ENCODE assay signal across 32 mouse cellular contexts in the genomic region with DNA sequence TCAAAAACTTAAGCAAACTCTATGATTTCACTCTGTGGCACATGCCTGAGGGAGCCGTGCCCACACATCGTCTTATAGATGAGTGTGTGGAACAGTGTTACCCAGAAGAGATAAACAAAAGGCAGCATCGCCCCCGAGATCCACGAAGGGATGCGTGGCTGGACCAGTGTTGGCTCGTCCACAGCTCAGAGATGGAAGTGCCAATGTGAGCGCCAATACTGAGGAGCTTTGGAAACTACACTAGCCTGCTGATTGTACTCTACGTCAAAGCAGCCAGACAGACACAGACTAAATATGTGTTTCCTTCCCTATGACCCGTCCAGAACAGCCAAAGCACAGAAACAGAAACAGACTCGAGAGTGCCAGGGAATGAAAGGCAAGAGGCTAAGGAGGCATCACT. TPM values are rescaled to one million over a fixed set of nuclear protein-coding genes. Genes with fewer than 3 reads are reported as not detected.
DNase-seq lines count a peak whose midpoint lies in the region; ATAC-seq lines count a peak whose summit lies in the region.
"Had no signal": no experiment of that assay in that cellular context is flagged by ENCODE, and none has a peak within 500 bp of the region (broad histone marks: within the 10 kb centered on the region; RNA-seq: fewer than 3 reads in every experiment).

No protein-coding gene starts in this region.

- no peak overlapping the region for H3K4me3 ChIP-seq in heart, embryonic 12.5 days
- no peak overlapping the region for H3K4me3 ChIP-seq in lung, embryonic 16.5 days (ENCODE audit: low read length)
- H3K4me3 ChIP-seq in midbrain, embryonic 14.5 days (replicated peaks; ENCODE audit: low read depth, low read length): no peak overlapping the region
- H3K4me3 ChIP-seq: embryonic facial prominence, embryonic 12.5 days; embryonic facial prominence, embryonic 15.5 days; heart, embryonic 15.5 days; hindbrain, embryonic 10.5 days had no signal

- H3K9ac ChIP-seq in heart, embryonic 12.5 days: no peak overlapping the region
- no peak overlapping the region for H3K9ac ChIP-seq in lung, embryonic 16.5 days (ENCODE audit: low read length)
- H3K9ac ChIP-seq in midbrain, embryonic 14.5 days (replicated peaks; ENCODE audit: low read length): no peak overlapping the region
- H3K9ac ChIP-seq: embryonic facial prominence, embryonic 12.5 days; embryonic facial prominence, embryonic 15.5 days; forebrain, postnatal 0 days; heart, embryonic 15.5 days; hindbrain, embryonic 14.5 days had no signal

- H3K4me2 ChIP-seq in heart, embryonic 12.5 days: no peak overlapping the region
- H3K4me2 ChIP-seq in lung, embryonic 16.5 days (ENCODE audit: low read depth, low read length): no peak overlapping the region
- no peak overlapping the region for H3K4me2 ChIP-seq in midbrain, embryonic 14.5 days (ENCODE audit: low read length)
- H3K4me2 ChIP-seq: embryonic facial prominence, embryonic 12.5 days; embryonic facial prominence, embryonic 15.5 days; heart, embryonic 11.5 days; heart, embryonic 15.5 days; hindbrain, embryonic 14.5 days had no signal

- 77% methylated on average over 11 of the region's 11 CpGs for WGBS in heart, embryonic 12.5 days
- 66% methylated on average over 11 of the region's 11 CpGs for WGBS in lung, embryonic 16.5 days
- 88% methylated on average over 11 of the region's 11 CpGs for WGBS in midbrain, embryonic 14.5 days

- no peak overlapping the region for H3K27ac ChIP-seq in heart, embryonic 12.5 days (ENCODE audit: poor library complexity, severe bottlenecking)
- no peak overlapping the region for H3K27ac ChIP-seq in lung, embryonic 16.5 days (ENCODE audit: low read length)
- H3K27ac ChIP-seq in midbrain, embryonic 14.5 days (replicated peaks; ENCODE audit: low read depth, low read length): no peak overlapping the region
- H3K27ac ChIP-seq: embryonic facial prominence, embryonic 12.5 days; embryonic facial prominence, embryonic 15.5 days; heart, embryonic 15.5 days; hindbrain, embryonic 10.5 days; hindbrain, embryonic 14.5 days; hindbrain, postnatal 0 days had no signal

- H3K36me3 ChIP-seq in heart, embryonic 12.5 days: no peaks in the 10 kb centered on the region
- H3K36me3 ChIP-seq in lung, embryonic 16.5 days (ENCODE audit: control insufficient read depth, insufficient read depth, low read length): no peaks in the 10 kb centered on the region
- H3K36me3 ChIP-seq in midbrain, embryonic 14.5 days (ENCODE audit: control insufficient read depth, insufficient read depth, low read length): no peaks in the 10 kb centered on the region
- H3K36me3 ChIP-seq: embryonic facial prominence, embryonic 12.5 days; embryonic facial prominence, embryonic 15.5 days; G1E; heart, embryonic 15.5 days; hindbrain, embryonic 10.5 days had no signal

- H3K9me3 ChIP-seq in heart, embryonic 12.5 days (replicated peaks): no peaks in the 10 kb centered on the region
- no peaks in the 10 kb centered on the region for H3K9me3 ChIP-seq in lung, embryonic 16.5 days (ENCODE audit: control insufficient read depth, low read length)
- H3K9me3 ChIP-seq in midbrain, embryonic 14.5 days (ENCODE audit: control insufficient read depth, low read length): no peaks in the 10 kb centered on the region
- H3K9me3 ChIP-seq: embryonic facial prominence, embryonic 12.5 days; embryonic facial prominence, embryonic 15.5 days; heart, embryonic 15.5 days; hindbrain, embryonic 10.5 days had no signal

- DNase-seq in heart, adult 11 months: peak; percentile 85
- no peak for DNase-seq in lung, postnatal 36 days
- peak; percentile 8 for DNase-seq in right cerebral cortex, adult 18-20 months
- DNase-seq in right cerebral cortex, postnatal 14 days: no peak
- peak; percentile 18 for DNase-seq in lung, postnatal 14 days
- DNase-seq in midbrain, embryonic 14.5 days: no peak
- DNase-seq: adrenal gland, postnatal 10 days; adrenal gland, postnatal 36 days; B cell, adult 2 months; cerebellum, adult 11 months; cerebellum, adult 2 months; cerebellum, adult 9-11 months; cerebellum, postnatal 25 days; forebrain, postnatal 0 days; gastrocnemius, postnatal 10 days; gastrocnemius, postnatal 36 days; heart, postnatal 10 days; heart, postnatal 36 days had no signal

- peaks cover 13% of the 10 kb centered on the region; the same call in 1 of the 2 replicates for H3K27me3 ChIP-seq in heart, embryonic 12.5 days (replicated peaks)
- H3K27me3 ChIP-seq in lung, embryonic 16.5 days (ENCODE audit: control insufficient read depth, insufficient read depth, low read depth, low read length): no peaks in the 10 kb centered on the region
- H3K27me3 ChIP-seq in midbrain, embryonic 14.5 days (ENCODE audit: control insufficient read depth, insufficient read depth, low read length): no peaks in the 10 kb centered on the region
- H3K27me3 ChIP-seq: CH12.LX; embryonic facial prominence, embryonic 12.5 days; embryonic facial prominence, embryonic 15.5 days had no signal

- H3K4me1 ChIP-seq in heart, embryonic 12.5 days (replicated peaks): peaks cover 13% of the 10 kb centered on the region; the same call in 1 of the 2 replicates
- no peaks in the 10 kb centered on the region; the same call in none of the 2 replicates for H3K4me1 ChIP-seq in lung, embryonic 16.5 days (replicated peaks; ENCODE audit: control insufficient read depth, insufficient read depth, low read length)
- 0 out of 2 replicates have a peak, but pooled peaks cover 5% of the 10 kb centered on the region for H3K4me1 ChIP-seq in midbrain, embryonic 14.5 days (ENCODE audit: control insufficient read depth, insufficient read depth, low read length)
- H3K4me1 ChIP-seq: embryonic facial prominence, embryonic 15.5 days; heart, embryonic 15.5 days had no signal

- no peak for ATAC-seq in heart, embryonic 12.5 days (ENCODE audit: insufficient number of reproducible peaks, low FRiP score)
- 0 out of 2 replicates have a peak, but pooled peaks have one; percentile 31 for ATAC-seq in lung, embryonic 16.5 days (ENCODE audit: low read depth)
- ATAC-seq in midbrain, embryonic 14.5 days (ENCODE audit: low FRiP score, low TSS enrichment): no peak
- ATAC-seq: forebrain, embryonic 14.5 days; forebrain, postnatal 0 days; hindbrain, postnatal 0 days; Patski had no signal

RNA-seq across cellular contexts. Expression of gene Gdf10, which starts 37.9 kb away (rescaled TPM):
- polyA plus RNA-seq in heart, embryonic 12.5 days (2016; fragmentation: Nextera tagmentation; extraction: Ambion mirVana): 1.3 and 1.5 TPM in 2 replicates
- 7.1 and 7.7 TPM in 2 replicates for polyA plus RNA-seq in lung, embryonic 16.5 days (2015; fragmentation: Nextera tagmentation; extraction: Ambion mirVana)
- polyA plus RNA-seq in midbrain, embryonic 14.5 days (2014; fragmentation: Nextera tagmentation; extraction: Ambion mirVana): 4.9 and 5.5 TPM in 2 replicates
- polyA plus RNA-seq: G1E, Patski had no signal

RNA-seq across cellular contexts. Expression of gene Gdf2, which starts 55.4 kb away (rescaled TPM):
- polyA plus RNA-seq in heart, embryonic 12.5 days (2016; fragmentation: Nextera tagmentation; extraction: Ambion mirVana): 0.46 and 0.80 TPM in 2 replicates
- polyA plus RNA-seq in lung, embryonic 16.5 days (2015; fragmentation: Nextera tagmentation; extraction: Ambion mirVana): 0.06 and 0.08 TPM in 2 replicates
- polyA plus RNA-seq in midbrain, embryonic 14.5 days (2014; fragmentation: Nextera tagmentation; extraction: Ambion mirVana): not detected in 2 replicates
- polyA plus RNA-seq: embryonic facial prominence, embryonic 12.5 days; embryonic facial prominence, embryonic 15.5 days; forebrain, embryonic 11.5 days; forebrain, embryonic 14.5 days; G1E; hindbrain, embryonic 10.5 days; Patski had no signal

Comparison
In these comparisons a context has a peak if more than half of its experiments do, and no peak if none do; other contexts are left out.
1. DNase-seq: peak in heart, adult 11 months (single experiment), right cerebral cortex, adult 18-20 months (single experiment) and lung, postnatal 14 days (single experiment); none in lung, postnatal 36 days (single experiment), right cerebral cortex, postnatal 14 days (single experiment) and midbrain, embryonic 14.5 days (single experiment).